8 mouse cellular contexts compared by ENCODE assay signal in genomic region chr2:104743160-104743559, GRCm38 (mm10). TPM values are rescaled to one million over a fixed set of nuclear protein-coding genes. Genes with fewer than 3 reads are reported as not detected.
DNase-seq lines count a peak whose midpoint lies in the region; ATAC-seq and TF ChIP-seq lines count a peak whose summit lies in the region.

No protein-coding gene starts in this region.

- TF ChIP-seq CTCF in ES-Bruce4 (IDR thresholded peaks at IDR 0.05; ENCODE audit: low read depth, low read length) = no peak

- ATAC-seq in hindbrain, embryonic 14.5 days (ENCODE audit: low FRiP score) = no peak
- ATAC-seq in liver, embryonic 12.5 days = peak; percentile 8; the same call in 1 of the 2 replicates
- no peak for ATAC-seq in neural tube, embryonic 14.5 days (ENCODE audit: low read depth)
- ATAC-seq in frontal cortex, adult (ENCODE audit: low TSS enrichment) = no peak

- no peaks in the 10 kb centered on the region for H3K36me3 ChIP-seq in ES-Bruce4 (ENCODE audit: control insufficient read depth, insufficient read depth, low read length, poor library complexity, severe bottlenecking)
- no peaks in the 10 kb centered on the region for H3K36me3 ChIP-seq in hindbrain, embryonic 14.5 days (replicated peaks; ENCODE audit: control insufficient read depth, insufficient read depth)
- no peaks in the 10 kb centered on the region for H3K36me3 ChIP-seq in liver, embryonic 12.5 days
- H3K36me3 ChIP-seq in neural tube, embryonic 14.5 days (ENCODE audit: control insufficient read depth, insufficient read depth, low read length) = no peaks in the 10 kb centered on the region

- no peaks in the 10 kb centered on the region for H3K4me1 ChIP-seq in ES-Bruce4 (ENCODE audit: control insufficient read depth, insufficient read depth, low read length)
- H3K4me1 ChIP-seq in brown adipose tissue, adult 24 weeks (ENCODE audit: control insufficient read depth, insufficient read depth, insufficient read length, low read length) = no peaks in the 10 kb centered on the region
- H3K4me1 ChIP-seq in hindbrain, embryonic 14.5 days (replicated peaks; ENCODE audit: control insufficient read depth, insufficient read depth, low read length) = peaks cover 13% of the 10 kb centered on the region
- peaks cover 14% of the 10 kb centered on the region; the same call in 1 of the 2 replicates for H3K4me1 ChIP-seq in liver, embryonic 12.5 days
- no peaks in the 10 kb centered on the region for H3K4me1 ChIP-seq in neural tube, embryonic 14.5 days (ENCODE audit: control insufficient read depth, insufficient read depth, low read length)

- H3K9me3 ChIP-seq in ES-Bruce4 (replicated peaks; ENCODE audit: control insufficient read depth, insufficient read depth, low read length, poor library complexity, severe bottlenecking) = no peaks in the 10 kb centered on the region
- no peaks in the 10 kb centered on the region for H3K9me3 ChIP-seq in hindbrain, embryonic 14.5 days (ENCODE audit: control insufficient read depth, low read length)
- no peaks in the 10 kb centered on the region for H3K9me3 ChIP-seq in liver, embryonic 12.5 days (replicated peaks)
- no peaks in the 10 kb centered on the region for H3K9me3 ChIP-seq in neural tube, embryonic 14.5 days (ENCODE audit: control insufficient read depth, low read length)

- peak overlapping the region; percentile 50 for H3K4me3 ChIP-seq in ES-Bruce4 (ENCODE audit: low read depth, low read length)
- peak overlapping the region; percentile 93 for H3K4me3 ChIP-seq in brown adipose tissue, adult 24 weeks (ENCODE audit: insufficient read depth, low read depth, low read length)
- H3K4me3 ChIP-seq in hindbrain, embryonic 14.5 days (replicated peaks; ENCODE audit: low read length) = peak overlapping the region; percentile 69
- H3K4me3 ChIP-seq in liver, embryonic 12.5 days = peak overlapping the region; percentile 66
- H3K4me3 ChIP-seq in neural tube, embryonic 14.5 days (ENCODE audit: low read depth, low read length) = peak overlapping the region; percentile 66

- H3K4me2 ChIP-seq in hindbrain, embryonic 14.5 days (replicated peaks) = peak overlapping the region; percentile 99
- peak overlapping the region; percentile 91 for H3K4me2 ChIP-seq in liver, embryonic 12.5 days
- peak overlapping the region; percentile 100 for H3K4me2 ChIP-seq in neural tube, embryonic 14.5 days (ENCODE audit: low read depth, low read length)

- 12% methylated on average over 7 of the region's 7 CpGs for WGBS in hindbrain, embryonic 14.5 days
- WGBS in liver, embryonic 12.5 days (ENCODE audit: insufficient replicate concordance) = 13% methylated on average over 7 of the region's 7 CpGs
- WGBS in neural tube, embryonic 14.5 days = 6% methylated on average over 7 of the region's 7 CpGs

- H3K9ac ChIP-seq in ES-Bruce4 (ENCODE audit: low read depth, poor library complexity, severe bottlenecking) = peak overlapping the region; percentile 97
- H3K9ac ChIP-seq in hindbrain, embryonic 14.5 days = peak overlapping the region; percentile 72
- 0 out of 2 replicates have a peak overlapping the region, but pooled peaks have one; percentile 72 for H3K9ac ChIP-seq in liver, embryonic 12.5 days
- H3K9ac ChIP-seq in neural tube, embryonic 14.5 days (replicated peaks; ENCODE audit: low read depth, low read length) = no peak overlapping the region

- TF ChIP-seq EP300 in ES-Bruce4 (IDR thresholded peaks at IDR 0.05; ENCODE audit: insufficient read depth, low read depth, low read length) = no peak

- no peaks in the 10 kb centered on the region for H3K27me3 ChIP-seq in ES-Bruce4 (ENCODE audit: control insufficient read depth, insufficient read depth, low read length, poor library complexity, severe bottlenecking)
- H3K27me3 ChIP-seq in hindbrain, embryonic 14.5 days (ENCODE audit: control insufficient read depth, insufficient read depth, low read length) = peaks cover 36% of the 10 kb centered on the region
- peaks cover 50% of the 10 kb centered on the region for H3K27me3 ChIP-seq in liver, embryonic 12.5 days (replicated peaks)
- no peaks in the 10 kb centered on the region for H3K27me3 ChIP-seq in neural tube, embryonic 14.5 days (ENCODE audit: control insufficient read depth, insufficient read depth, low read length)

- TF ChIP-seq POLR2A in ES-Bruce4 (IDR thresholded peaks at IDR 0.05; ENCODE audit: insufficient read depth, low read length) = no peak

- no peak for DNase-seq in hindbrain, embryonic 14.5 days (ENCODE audit: low spot score)
- no peak for DNase-seq in ovary, postnatal 36 days (ENCODE audit: low spot score)
- DNase-seq in urinary bladder, adult 18-20 months (ENCODE audit: low spot score in 2 of 2) = no peak

- H3K27ac ChIP-seq in ES-Bruce4 (ENCODE audit: insufficient read depth, low read length) = peak overlapping the region; percentile 30; the same call in 1 of the 2 replicates
- H3K27ac ChIP-seq in brown adipose tissue, adult 24 weeks (replicated peaks; ENCODE audit: low read depth, low read length) = no peak overlapping the region
- no peak overlapping the region for H3K27ac ChIP-seq in hindbrain, embryonic 14.5 days
- H3K27ac ChIP-seq in liver, embryonic 12.5 days = 0 out of 2 replicates have a peak overlapping the region, but pooled peaks have one; percentile 36
- no peak overlapping the region for H3K27ac ChIP-seq in neural tube, embryonic 14.5 days (ENCODE audit: low read depth, low read length)

RNA-seq across cellular contexts. Expression of gene Depdc7, which starts 0.5 kb away (rescaled TPM):
- 7.9 and 8.0 TPM in 2 replicates for polyA plus RNA-seq in ES-Bruce4 (2011; ENCODE audit: insufficient read depth, insufficient read length, low read depth, missing spikeins)
- polyA plus RNA-seq in brown adipose tissue, adult 24 weeks (2012; ENCODE audit: insufficient read depth, insufficient read length, missing spikeins) = not detected in 2 replicates
- polyA plus RNA-seq in hindbrain, embryonic 14.5 days (2014; fragmentation: Nextera tagmentation; extraction: Ambion mirVana) = 1.6 TPM in 2 replicates
- polyA plus RNA-seq in liver, embryonic 12.5 days (2016; fragmentation: Nextera tagmentation; extraction: Ambion mirVana) = 9.3 and 10.7 TPM in 2 replicates
- 0.70 and 1.2 TPM in 2 replicates for polyA plus RNA-seq in neural tube, embryonic 14.5 days (2014; fragmentation: Nextera tagmentation; extraction: Ambion mirVana)

RNA-seq across cellular contexts. Expression of gene Pin1rt1, which starts 27.0 kb away (rescaled TPM):
- polyA plus RNA-seq in ES-Bruce4 (2011; ENCODE audit: insufficient read depth, insufficient read length, low read depth, missing spikeins) = not detected in 2 replicates
- polyA plus RNA-seq in brown adipose tissue, adult 24 weeks (2012; ENCODE audit: insufficient read depth, insufficient read length, missing spikeins) = not detected in 2 replicates
- polyA plus RNA-seq in hindbrain, embryonic 14.5 days (2014; fragmentation: Nextera tagmentation; extraction: Ambion mirVana) = 0.35 TPM in 1 of 2 replicates, not detected in the other
- not detected in 2 replicates for polyA plus RNA-seq in liver, embryonic 12.5 days (2016; fragmentation: Nextera tagmentation; extraction: Ambion mirVana)
- 0.29 TPM in 1 of 2 replicates, not detected in the other for polyA plus RNA-seq in neural tube, embryonic 14.5 days (2014; fragmentation: Nextera tagmentation; extraction: Ambion mirVana)

RNA-seq across cellular contexts. Expression of gene Tcp11l1, which starts 31.2 kb away (rescaled TPM):
- polyA plus RNA-seq in ES-Bruce4 (2011; ENCODE audit: insufficient read depth, insufficient read length, low read depth, missing spikeins) = 8.1 and 8.6 TPM in 2 replicates
- 5.4 and 6.0 TPM in 2 replicates for polyA plus RNA-seq in brown adipose tissue, adult 24 weeks (2012; ENCODE audit: insufficient read depth, insufficient read length, missing spikeins)
- polyA plus RNA-seq in hindbrain, embryonic 14.5 days (2014; fragmentation: Nextera tagmentation; extraction: Ambion mirVana) = 50.8 and 71.0 TPM in 2 replicates
- polyA plus RNA-seq in liver, embryonic 12.5 days (2016; fragmentation: Nextera tagmentation; extraction: Ambion mirVana) = 11.0 and 12.2 TPM in 2 replicates
- 65.2 and 75.8 TPM in 2 replicates for polyA plus RNA-seq in neural tube, embryonic 14.5 days (2014; fragmentation: Nextera tagmentation; extraction: Ambion mirVana)

Comparison
In these comparisons a context has a peak if more than half of its experiments do, and no peak if none do; other contexts are left out.
1. H3K27ac ChIP-seq: peak in ES-Bruce4 (single experiment) and liver, embryonic 12.5 days (single experiment); none in brown adipose tissue, adult 24 weeks (single experiment), hindbrain, embryonic 14.5 days (single experiment) and neural tube, embryonic 14.5 days (single experiment).
2. Peak in every context shown above with its lines, with median percentiles within 50 percentile points of each other: H3K4me3 ChIP-seq and H3K4me2 ChIP-seq.